Mouse (Mus musculus): Measurements from ENCODE around the gene Agk. TPM values are rescaled to one million over a fixed set of nuclear protein-coding genes. Genes with fewer than 3 reads are reported as not detected.

Gene Agk
- polyA plus RNA-seq, 1 experiment from 2014 or later, result 50.1 TPM

DNA sequence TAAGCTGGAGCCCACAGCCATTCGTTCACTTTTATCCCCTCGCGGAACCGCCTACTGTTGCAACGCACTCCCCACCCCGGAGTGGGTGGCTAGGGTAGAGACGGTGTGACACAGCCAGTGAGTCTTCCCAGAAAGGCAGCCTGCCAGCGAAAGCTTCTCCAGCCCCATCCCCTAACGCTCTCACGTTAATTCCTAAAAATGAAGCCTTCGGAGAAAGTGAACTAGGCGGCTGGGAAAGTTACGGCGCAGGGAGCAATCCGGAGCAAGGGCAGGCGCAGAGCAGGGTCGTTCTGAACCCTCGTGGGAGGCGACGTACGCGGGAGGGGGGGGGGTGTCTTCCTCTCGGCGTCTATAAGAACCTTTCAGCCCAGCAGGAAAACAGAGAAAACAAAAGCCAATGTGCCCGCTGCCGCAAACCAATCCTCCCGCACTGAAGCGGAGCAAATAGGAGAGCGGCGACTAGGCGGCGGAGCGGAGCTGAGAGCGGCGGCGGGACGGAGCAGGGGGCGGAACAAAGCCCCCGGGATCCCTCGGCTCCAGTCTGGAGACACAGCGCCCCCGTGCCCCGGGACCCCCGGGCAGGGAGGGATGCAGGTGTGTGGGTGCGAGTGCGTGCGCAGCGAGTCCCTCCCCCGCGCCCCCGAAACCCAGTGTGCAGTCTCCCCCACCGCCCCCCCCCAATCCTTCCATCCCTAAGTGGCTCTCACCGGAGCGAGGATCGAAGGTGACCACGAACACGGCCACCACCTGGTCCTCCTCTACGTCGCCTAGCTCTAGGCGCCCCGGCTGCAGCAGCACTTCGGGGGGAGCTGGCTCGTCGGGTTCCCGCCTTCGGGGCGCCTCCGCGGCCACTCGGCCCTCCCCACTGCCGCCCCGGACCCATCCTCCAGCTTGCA is 110.4 kb downstream of the Agk start:
- 0% methylated on average over 60 of the region's 72 CpGs for WGBS
- peak overlapping the region; percentile 80 for H3K4me3 ChIP-seq (ENCODE audit: low read depth, low read length)
- peak overlapping the region; percentile 72 for H3K4me2 ChIP-seq (ENCODE audit: low read depth, low read length)
- H3K9me3 ChIP-seq (replicated peaks; ENCODE audit: control insufficient read depth, low read length), result no peaks in the 10 kb centered on the region
- ATAC-seq (replicated peaks; ENCODE audit: insufficient number of reproducible peaks, low FRiP score, low TSS enrichment, low read depth) (peak; percentile 66), DNase-seq (ENCODE audit: low spot score) (peak; percentile 65)
- peak overlapping the region; percentile 88 for H3K9ac ChIP-seq (replicated peaks; ENCODE audit: low read length)
- H3K4me1 ChIP-seq (ENCODE audit: control insufficient read depth, insufficient read depth, low read length), result peaks cover 5% of the 10 kb centered on the region; the same call in 1 of the 2 replicates
- H3K27me3 ChIP-seq (ENCODE audit: control insufficient read depth, insufficient read depth, low read length), result no peaks in the 10 kb centered on the region
- no peaks in the 10 kb centered on the region for H3K36me3 ChIP-seq (replicated peaks; ENCODE audit: control insufficient read depth, insufficient read depth, low read depth, low read length)
- no peak overlapping the region for H3K27ac ChIP-seq (replicated peaks; ENCODE audit: low read depth, low read length)

DNA sequence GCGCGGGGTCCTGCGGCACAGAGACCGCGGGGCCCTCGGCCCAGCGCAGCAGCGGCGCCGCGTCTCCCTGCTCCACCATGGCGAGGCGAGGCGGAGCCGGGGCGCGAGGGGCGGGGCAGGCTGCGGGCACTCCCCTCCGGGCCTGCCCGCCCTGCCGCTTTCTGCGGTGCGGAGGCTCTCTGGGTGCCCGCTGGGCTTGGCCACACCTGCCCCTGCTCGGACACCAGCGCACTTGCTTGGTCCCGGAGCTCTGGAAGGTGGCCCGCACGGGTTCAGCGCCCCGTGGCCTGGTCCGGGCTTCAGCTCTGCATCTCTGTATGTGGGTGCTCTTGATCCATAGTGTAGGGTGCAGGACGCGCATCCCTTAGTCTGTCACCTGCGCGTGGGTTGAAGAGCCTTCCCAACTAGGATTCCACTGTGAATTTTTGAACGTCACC is 111.1 kb downstream of the Agk start, which contains the start of gene E330009J07Rik:
Gene E330009J07Rik (minus strand): TSS at position 89 of the 437 bp plus-strand sequence.
- under 1% methylated on average over 28 of the region's 38 CpGs for WGBS
- peak within 1 kb of the TSS; percentile 88 for H3K9ac ChIP-seq (replicated peaks; ENCODE audit: low read length)
- H3K27ac ChIP-seq (replicated peaks; ENCODE audit: low read depth, low read length), result no peak within 1 kb of the TSS
- no peaks in the 10 kb centered on the region for H3K27me3 ChIP-seq (ENCODE audit: control insufficient read depth, insufficient read depth, low read length)
- H3K36me3 ChIP-seq (replicated peaks; ENCODE audit: control insufficient read depth, insufficient read depth, low read depth, low read length), result no peaks in the 10 kb centered on the region
- H3K4me2 ChIP-seq (ENCODE audit: low read depth, low read length), result peak within 1 kb of the TSS; percentile 72
- ATAC-seq (replicated peaks; ENCODE audit: insufficient number of reproducible peaks, low FRiP score, low TSS enrichment, low read depth) (peak; percentile 89), DNase-seq (ENCODE audit: low spot score) (peak; percentile 79)
- H3K4me3 ChIP-seq (ENCODE audit: low read depth, low read length), result peak within 1 kb of the TSS; percentile 80
- H3K9me3 ChIP-seq (replicated peaks; ENCODE audit: control insufficient read depth, low read length), result no peaks in the 10 kb centered on the region
- H3K4me1 ChIP-seq (ENCODE audit: control insufficient read depth, insufficient read depth, low read length), result peaks cover 5% of the 10 kb centered on the region; the same call in 1 of the 2 replicates

DNA sequence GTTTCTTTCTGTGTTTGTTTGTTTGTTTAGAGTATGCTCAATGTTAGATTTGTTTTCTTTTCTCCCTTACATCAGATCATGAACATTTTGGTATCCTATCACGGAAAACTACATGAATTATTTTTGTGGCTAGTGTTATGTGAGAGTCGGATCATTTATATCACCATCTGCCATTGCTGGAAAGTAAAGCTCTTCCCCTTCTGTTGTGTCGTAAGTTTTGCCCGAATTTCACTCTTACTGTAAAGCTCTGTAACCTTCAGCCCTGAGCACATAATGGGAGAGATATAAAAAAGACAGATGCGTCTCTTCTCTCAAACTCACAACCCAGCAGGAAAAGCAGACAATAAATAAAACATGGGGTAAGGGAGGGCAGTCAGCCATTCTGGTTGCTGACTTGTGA is 114.0 kb downstream of the Agk start, which contains the start of gene Wee2:
Gene Wee2 (plus strand): TSS at position 153 of the 400 bp plus-strand sequence.
- no peak within 1 kb of the TSS for H3K4me3 ChIP-seq (ENCODE audit: low read depth, low read length)

DNA sequence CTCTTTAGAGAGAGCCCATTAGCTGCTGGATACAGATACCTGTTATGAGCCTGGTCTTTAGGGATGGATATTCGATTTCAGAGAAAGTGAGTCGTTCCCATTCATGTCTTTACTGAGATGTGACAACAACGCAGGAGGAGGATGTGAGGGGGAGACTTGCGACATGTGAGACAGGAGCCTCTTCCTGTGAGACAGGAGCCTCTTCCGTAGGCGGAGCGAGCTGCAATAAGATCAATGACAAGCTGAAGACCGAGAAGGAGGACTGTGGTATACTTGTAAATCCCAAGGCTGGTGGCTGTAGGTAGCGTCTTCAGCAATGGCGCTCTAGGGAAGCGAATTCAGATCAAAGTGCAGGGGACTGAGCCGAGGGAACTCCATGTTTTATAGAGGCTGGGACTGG is 114.8 kb downstream of the Agk start:
- DNase-seq (ENCODE audit: low spot score), result no peak
- WGBS, result 51% methylated on average over 12 of the region's 12 CpGs

More for the DNA sequence above, 114.0 kb downstream of the Agk start, which contains the start of gene Wee2:
- Histone ChIP-seq H3K9ac (replicated peaks; ENCODE audit: low read length) (no peak within 1 kb of the TSS), H3K9me3 (replicated peaks; ENCODE audit: control insufficient read depth, low read length) (no peaks in the 10 kb centered on the region), H3K27me3 (ENCODE audit: control insufficient read depth, insufficient read depth, low read length) (no peaks in the 10 kb centered on the region; the same call in 1 of the 2 replicates), H3K4me1 (ENCODE audit: control insufficient read depth, insufficient read depth, low read length) (peaks cover 5% of the 10 kb centered on the region; the same call in 1 of the 2 replicates), H3K36me3 (replicated peaks; ENCODE audit: control insufficient read depth, insufficient read depth, low read depth, low read length) (no peaks in the 10 kb centered on the region), H3K4me2 (ENCODE audit: low read depth, low read length) (no peak within 1 kb of the TSS), H3K27ac (replicated peaks; ENCODE audit: low read depth, low read length) (no peak within 1 kb of the TSS)
- WGBS, result 76% methylated on average over 5 of the region's 5 CpGs
- no peak for DNase-seq (ENCODE audit: low spot score)
- ATAC-seq (replicated peaks; ENCODE audit: insufficient number of reproducible peaks, low FRiP score, low TSS enrichment, low read depth), result no peak

DNA sequence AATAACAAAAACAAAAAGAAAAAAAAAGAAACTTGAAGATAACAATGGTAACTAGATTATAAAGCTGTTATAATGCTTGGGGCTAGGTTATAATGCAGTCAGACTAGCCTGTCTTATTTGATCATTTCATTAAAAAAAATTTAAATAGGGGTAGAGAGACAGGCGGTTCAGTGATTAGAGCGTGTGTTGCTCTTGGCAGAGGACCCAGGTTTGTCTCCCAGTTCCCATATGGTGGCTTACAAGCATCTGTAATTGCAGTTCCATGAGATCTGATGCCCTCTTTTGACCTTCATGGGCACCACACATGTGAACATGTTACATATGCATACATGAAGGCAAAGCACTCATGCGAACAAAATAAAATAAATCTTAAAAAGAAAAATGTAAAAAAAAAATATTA is 116.3 kb downstream of the Agk start:
- Histone ChIP-seq H3K4me2 (ENCODE audit: low read depth, low read length) (no peak overlapping the region), H3K9ac (replicated peaks; ENCODE audit: low read length) (no peak overlapping the region), H3K36me3 (replicated peaks; ENCODE audit: control insufficient read depth, insufficient read depth, low read depth, low read length) (no peaks in the 10 kb centered on the region), H3K4me3 (ENCODE audit: low read depth, low read length) (no peak overlapping the region), H3K27me3 (ENCODE audit: control insufficient read depth, insufficient read depth, low read length) (no peaks in the 10 kb centered on the region; the same call in 1 of the 2 replicates), H3K27ac (replicated peaks; ENCODE audit: low read depth, low read length) (no peak overlapping the region), H3K9me3 (replicated peaks; ENCODE audit: control insufficient read depth, low read length) (no peaks in the 10 kb centered on the region), H3K4me1 (ENCODE audit: control insufficient read depth, insufficient read depth, low read length) (no peaks in the 10 kb centered on the region)
- WGBS, result 84% methylated on average over 3 of the region's 3 CpGs
- DNase-seq (ENCODE audit: low spot score), result no peak
- ATAC-seq (replicated peaks; ENCODE audit: insufficient number of reproducible peaks, low FRiP score, low TSS enrichment, low read depth), result no peak

More for the DNA sequence above, 114.8 kb downstream of the Agk start:
- no peak overlapping the region for H3K9ac ChIP-seq (replicated peaks; ENCODE audit: low read length)
- peaks cover 2% of the 10 kb centered on the region; the same call in 1 of the 2 replicates for H3K4me1 ChIP-seq (ENCODE audit: control insufficient read depth, insufficient read depth, low read length)
- H3K9me3 ChIP-seq (replicated peaks; ENCODE audit: control insufficient read depth, low read length), result no peaks in the 10 kb centered on the region
- H3K36me3 ChIP-seq (replicated peaks; ENCODE audit: control insufficient read depth, insufficient read depth, low read depth, low read length), result no peaks in the 10 kb centered on the region
- no peak for ATAC-seq (replicated peaks; ENCODE audit: insufficient number of reproducible peaks, low FRiP score, low TSS enrichment, low read depth)
- no peak overlapping the region for H3K4me2 ChIP-seq (ENCODE audit: low read depth, low read length)
- no peak overlapping the region for H3K27ac ChIP-seq (replicated peaks; ENCODE audit: low read depth, low read length)
- H3K27me3 ChIP-seq (ENCODE audit: control insufficient read depth, insufficient read depth, low read length), result no peaks in the 10 kb centered on the region; the same call in 1 of the 2 replicates
- no peak overlapping the region for H3K4me3 ChIP-seq (ENCODE audit: low read depth, low read length)

DNA sequence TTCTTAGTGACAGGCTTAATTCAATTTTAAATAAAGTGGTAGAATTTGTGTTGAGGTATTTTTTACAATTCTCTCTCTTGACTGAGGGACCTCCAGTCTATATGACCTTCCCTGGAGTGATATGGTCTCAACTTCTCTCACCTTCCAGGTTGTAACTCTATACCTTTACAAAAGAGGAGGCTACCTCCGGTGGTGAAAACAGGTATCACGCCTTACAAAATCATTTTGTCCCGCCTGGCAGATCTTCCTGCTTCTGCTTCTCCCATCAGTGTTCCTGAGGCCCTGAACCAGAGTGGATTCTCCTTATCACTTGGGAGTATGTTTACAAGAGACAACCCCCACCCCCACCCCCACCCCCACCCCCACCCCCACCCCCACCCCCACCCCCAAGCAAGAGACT is 116.8 kb downstream of the Agk start:
- H3K9ac ChIP-seq (replicated peaks; ENCODE audit: low read length), result no peak overlapping the region
- no peaks in the 10 kb centered on the region for H3K9me3 ChIP-seq (replicated peaks; ENCODE audit: control insufficient read depth, low read length)
- DNase-seq (ENCODE audit: low spot score) (peak; percentile 20), ATAC-seq (replicated peaks; ENCODE audit: insufficient number of reproducible peaks, low FRiP score, low TSS enrichment, low read depth) (no peak)
- no peak overlapping the region for H3K4me2 ChIP-seq (ENCODE audit: low read depth, low read length)
- H3K27ac ChIP-seq (replicated peaks; ENCODE audit: low read depth, low read length), result no peak overlapping the region
- WGBS, result 37% methylated on average over 3 of the region's 3 CpGs
- H3K4me3 ChIP-seq (ENCODE audit: low read depth, low read length), result no peak overlapping the region
- H3K4me1 ChIP-seq (ENCODE audit: control insufficient read depth, insufficient read depth, low read length), result no peaks in the 10 kb centered on the region
- no peaks in the 10 kb centered on the region; the same call in 1 of the 2 replicates for H3K27me3 ChIP-seq (ENCODE audit: control insufficient read depth, insufficient read depth, low read length)
- no peaks in the 10 kb centered on the region for H3K36me3 ChIP-seq (replicated peaks; ENCODE audit: control insufficient read depth, insufficient read depth, low read depth, low read length)

DNA sequence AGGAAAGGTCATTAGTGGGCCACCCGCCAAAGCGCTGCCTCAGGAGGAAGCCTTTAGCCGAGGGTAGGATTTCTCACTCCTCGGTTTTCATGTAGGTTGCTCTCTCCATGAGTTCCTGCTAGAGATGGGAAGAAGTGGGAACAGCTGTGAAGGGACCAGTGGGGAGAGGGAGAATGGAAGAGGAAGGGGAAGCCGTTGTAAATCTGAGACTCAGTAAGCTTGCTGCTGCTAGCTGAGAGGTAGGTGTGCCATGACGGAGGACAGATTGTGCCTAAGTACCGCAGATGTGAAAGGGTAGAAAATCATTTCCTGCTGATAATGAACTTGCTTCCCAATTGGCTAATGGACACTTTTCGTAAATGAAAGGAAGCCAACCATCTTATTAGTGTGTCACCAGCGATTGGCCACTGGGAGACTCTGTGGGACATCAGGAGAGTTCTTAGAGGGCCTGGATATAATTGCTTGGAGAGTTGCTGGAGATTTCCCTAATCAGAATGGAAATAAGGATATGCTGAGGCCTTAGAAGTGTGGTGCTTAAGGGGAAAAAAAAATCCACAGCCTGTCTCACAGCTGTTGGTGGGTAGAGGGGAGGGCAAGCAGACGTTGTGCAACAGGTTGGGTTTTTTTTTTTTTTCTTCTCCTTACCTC is 118.4 kb downstream of the Agk start:
- Histone ChIP-seq H3K4me1 (ENCODE audit: control insufficient read depth, insufficient read depth, low read length) (no peaks in the 10 kb centered on the region), H3K9ac (replicated peaks; ENCODE audit: low read length) (no peak overlapping the region), H3K9me3 (replicated peaks; ENCODE audit: control insufficient read depth, low read length) (no peaks in the 10 kb centered on the region), H3K27me3 (ENCODE audit: control insufficient read depth, insufficient read depth, low read length) (no peaks in the 10 kb centered on the region; the same call in 1 of the 2 replicates), H3K36me3 (replicated peaks; ENCODE audit: control insufficient read depth, insufficient read depth, low read depth, low read length) (no peaks in the 10 kb centered on the region), H3K27ac (replicated peaks; ENCODE audit: low read depth, low read length) (no peak overlapping the region), H3K4me3 (ENCODE audit: low read depth, low read length) (no peak overlapping the region), H3K4me2 (ENCODE audit: low read depth, low read length) (no peak overlapping the region)
- no peak for DNase-seq (ENCODE audit: low spot score)
- no peak for ATAC-seq (replicated peaks; ENCODE audit: insufficient number of reproducible peaks, low FRiP score, low TSS enrichment, low read depth)
- 40% methylated on average over 10 of the region's 10 CpGs for WGBS

Data from embryonic facial prominence, embryonic 11.5 days (tissue).